Mouse (Mus musculus) liver (tissue): ENCODE results near the gene Filip1.
A peak's percentile ranks its signal among the peaks of the same experiment; 100 is the strongest.
"Not testable (repeated sequence)": the region's sequence is repeated elsewhere in the genome, so short reads cannot be mapped to it uniquely, and the experiment has no call there.

ENCODE experiments used
- DNase-seq: peaks from one replicate; pipeline ENCODE4 v3.0.0-alpha.2; 2020; ENCODE audit warnings: mixed read lengths

The Filip1 gene

DNA sequence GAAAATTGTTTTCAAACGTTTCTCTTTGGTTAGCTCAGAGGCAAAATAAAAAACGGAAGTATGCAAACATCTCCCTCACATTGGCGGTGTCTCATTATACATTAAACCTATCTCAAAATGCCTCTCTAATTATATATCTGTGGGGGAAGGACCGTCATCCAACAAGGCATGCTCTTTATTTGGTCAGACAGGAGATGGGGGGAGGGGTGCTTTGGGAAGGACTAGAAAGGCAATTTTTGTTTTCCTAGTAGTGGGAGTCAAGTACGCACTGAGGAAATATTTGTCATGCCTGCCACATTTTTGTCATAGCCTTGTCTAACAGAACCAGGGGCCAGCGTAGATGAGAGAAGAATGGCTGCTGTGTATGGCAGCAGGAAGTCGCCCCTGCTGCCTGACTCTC is at the start of gene Filip1:
Gene Filip1, minus strand, starts transcription at position 101 of the 400 bp plus-strand sequence.
- DNase-seq = no peak

DNA sequence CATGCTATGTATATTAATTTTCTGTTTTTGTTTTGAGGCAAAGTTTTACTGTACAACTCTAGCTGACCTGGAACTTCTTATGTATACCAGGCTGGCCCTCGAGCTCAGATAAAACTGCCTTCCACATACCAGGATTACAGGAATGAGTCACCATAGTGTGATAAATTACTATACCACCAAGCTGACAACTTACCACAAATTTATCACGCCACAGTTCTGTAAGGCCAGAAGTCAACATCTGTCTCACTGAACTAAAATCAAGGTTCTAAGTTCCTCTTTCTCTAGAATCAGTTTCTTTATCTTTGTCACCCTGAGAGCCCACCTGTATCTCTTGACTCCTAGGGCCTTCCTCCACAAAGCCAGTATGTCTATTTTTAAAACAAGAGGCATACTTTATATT is 45.0 kb upstream of the Filip1 start:
- no peak for DNase-seq

DNA sequence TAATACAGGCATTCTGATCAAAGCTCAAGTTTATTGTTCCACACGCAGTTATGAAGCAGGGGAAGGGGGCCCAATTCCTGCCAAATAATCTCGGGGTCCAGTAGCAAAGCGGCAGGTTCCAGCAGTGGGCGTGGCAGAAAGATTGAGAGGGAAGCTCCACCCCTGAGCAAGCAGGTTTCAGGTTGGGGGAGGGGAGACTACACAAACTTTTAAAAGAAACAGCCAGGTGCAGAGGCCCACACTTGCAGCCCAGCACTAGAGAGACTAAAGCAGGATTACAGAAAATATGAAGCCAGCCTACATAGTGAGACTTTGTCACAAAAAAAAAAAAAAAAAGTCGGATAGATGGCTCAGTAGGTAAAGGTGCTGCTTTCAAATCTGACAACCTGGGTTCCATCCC is 40.3 kb upstream of the Filip1 start:
- no peak for DNase-seq

DNA sequence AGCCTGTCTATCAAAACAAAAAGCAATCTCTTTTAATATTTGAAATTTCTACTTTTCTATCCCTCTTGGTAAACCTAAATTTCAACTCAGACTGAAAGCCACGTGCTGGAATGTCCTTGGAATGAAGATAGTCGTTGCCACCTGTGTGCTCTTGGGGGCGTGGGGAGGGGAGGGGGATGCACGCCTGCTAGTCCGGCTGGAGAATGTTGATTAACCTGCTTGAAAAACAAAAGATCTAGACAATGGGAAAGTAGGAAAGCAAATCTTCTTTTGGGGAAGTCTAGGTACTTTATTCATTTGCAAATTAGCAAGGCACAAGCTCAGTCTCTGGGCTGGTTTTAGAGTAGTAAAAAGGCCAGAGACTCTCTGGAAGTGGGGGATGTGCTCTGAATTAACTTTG is 36.6 kb upstream of the Filip1 start:
- DNase-seq = not testable (repeated sequence)

DNA sequence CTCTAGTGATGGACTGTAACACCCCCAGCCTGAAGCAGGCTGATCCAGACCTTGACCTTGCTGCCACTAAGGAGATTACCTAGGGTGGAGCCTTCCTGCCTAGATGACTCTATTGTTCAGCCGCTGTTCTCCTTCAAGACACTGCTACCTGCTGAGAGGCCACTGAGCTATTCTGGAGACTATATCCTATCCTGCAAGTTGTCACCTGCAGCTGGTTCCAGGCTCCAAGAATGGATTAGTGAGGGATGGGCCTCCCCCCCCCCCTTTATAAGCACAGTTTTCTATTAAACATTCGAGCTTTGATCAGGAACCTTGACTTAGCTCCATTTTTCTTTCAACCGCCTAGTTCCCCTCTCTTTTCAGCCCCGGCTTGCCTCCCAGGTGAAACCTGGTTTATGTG is 31.6 kb upstream of the Filip1 start:
- DNase-seq = not testable (repeated sequence)

DNA sequence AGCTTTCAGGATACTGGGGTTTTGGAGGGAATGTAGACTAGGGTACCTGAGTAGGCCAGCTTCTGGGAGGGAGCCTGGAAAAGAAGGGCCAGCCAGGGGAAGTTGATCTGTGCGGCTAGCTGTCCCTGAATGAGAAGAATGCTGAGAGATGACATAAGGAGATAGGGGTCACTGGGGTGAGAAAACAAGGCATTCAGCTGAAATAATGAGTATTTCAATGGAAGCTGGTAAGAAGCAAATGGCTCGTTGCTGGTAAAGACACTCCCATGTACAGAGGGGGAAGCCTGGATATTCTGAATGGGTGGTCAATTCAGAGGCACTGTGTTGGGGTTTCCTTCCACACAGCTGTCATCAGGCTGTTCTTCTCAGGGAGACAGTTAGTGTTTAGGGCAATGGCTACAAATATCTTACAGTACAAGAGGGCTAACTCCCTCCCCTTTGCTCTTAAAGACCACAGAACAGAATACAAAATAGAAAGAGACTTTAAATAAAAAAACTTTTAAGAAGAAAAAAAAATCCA is 26.7 kb upstream of the Filip1 start:
- DNase-seq = no peak

DNA sequence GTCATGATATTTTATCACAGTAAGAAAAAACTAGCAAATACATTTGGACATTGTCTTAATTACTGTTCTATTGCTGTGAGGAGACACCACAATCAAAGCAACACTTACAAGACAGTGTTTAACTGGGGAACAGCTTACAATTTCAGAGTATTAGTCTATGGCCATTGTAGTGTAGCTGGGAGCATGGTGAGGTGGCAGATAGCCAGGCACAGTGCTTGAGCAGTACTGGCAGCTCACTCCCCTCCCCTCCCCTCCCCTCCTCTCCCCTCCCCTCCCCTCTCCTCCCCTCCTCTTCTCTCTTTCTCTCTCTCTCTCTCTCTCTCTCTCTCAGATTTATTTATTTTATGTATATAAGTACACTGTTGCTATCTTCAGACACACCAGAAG is 25.3 kb upstream of the Filip1 start:
- DNase-seq = no peak

DNA sequence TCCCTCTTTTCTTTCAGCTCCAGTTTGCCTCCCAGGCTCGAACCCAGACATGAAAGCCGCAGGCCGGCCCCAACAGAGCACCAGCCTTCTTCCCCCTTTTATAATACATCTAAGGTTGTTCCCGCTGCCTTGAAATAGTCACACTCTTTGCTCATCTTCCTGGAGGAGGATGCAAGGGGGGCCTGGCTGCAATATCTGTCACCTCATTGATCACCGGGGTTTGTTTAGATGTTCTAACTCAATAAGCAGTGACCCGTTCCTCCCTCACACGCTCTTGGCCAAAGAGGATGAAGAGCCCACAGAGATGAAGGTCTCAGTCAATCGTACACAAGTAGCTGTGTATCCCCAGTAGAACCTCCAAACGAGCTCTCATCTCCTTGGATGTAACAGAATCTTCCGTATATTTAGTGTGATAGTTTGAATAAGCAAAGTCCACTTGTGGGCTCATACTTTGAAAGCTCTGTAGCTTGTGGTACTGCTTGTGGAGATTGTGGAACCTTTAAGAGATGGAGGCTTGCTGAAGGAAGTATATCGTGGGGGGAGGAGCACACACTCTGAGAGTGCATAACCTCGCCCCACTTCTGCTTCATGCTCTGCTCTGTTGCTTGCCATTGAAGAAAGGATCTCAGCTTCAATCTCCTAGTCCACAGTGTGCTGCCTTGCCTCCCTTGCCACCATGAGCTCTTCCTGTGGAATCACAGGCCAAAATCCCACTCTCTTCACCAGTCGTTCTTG is 24.8 kb upstream of the Filip1 start:
- DNase-seq = no peak

DNA sequence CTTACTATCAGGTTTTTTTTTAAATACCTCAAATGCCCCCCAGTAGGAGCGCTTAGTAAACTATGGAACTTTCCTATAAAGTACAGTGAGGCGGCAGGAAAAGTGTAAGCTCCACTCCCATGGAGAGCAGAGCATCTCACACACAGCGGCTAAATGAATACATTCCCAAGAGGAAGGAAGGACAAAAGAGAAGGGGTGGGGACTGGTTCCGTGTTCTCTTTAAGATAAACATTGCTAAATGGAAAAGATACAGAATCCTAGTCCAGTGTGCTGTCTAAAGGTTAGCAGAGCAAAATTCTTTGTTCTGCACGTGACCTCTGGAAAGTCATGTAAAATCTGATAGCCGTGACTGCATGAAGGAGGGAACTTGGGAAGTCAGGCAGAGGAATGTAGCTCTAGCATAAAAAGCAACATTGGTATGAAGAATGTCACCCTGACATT is 13.9 kb upstream of the Filip1 start:
- no peak for DNase-seq

DNA sequence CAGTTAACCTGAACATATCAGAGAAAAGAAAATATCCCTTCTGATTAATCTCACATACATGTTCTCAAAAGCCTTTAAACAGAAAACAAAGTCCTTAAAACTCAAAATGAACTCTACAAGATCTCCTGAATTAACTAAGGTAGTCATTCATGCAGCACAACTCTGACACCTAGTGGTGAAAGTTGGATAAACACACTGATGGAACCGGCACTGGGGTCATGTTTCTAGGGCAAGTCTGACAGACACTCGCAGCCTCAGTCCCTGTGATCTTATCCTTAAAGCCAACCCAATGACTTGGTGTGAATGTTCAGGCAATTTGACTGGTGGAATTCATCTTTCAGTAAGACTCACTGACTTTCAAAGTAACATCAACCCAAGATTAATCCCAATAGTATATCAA is 13.4 kb upstream of the Filip1 start:
- DNase-seq = peak; percentile 35

DNA sequence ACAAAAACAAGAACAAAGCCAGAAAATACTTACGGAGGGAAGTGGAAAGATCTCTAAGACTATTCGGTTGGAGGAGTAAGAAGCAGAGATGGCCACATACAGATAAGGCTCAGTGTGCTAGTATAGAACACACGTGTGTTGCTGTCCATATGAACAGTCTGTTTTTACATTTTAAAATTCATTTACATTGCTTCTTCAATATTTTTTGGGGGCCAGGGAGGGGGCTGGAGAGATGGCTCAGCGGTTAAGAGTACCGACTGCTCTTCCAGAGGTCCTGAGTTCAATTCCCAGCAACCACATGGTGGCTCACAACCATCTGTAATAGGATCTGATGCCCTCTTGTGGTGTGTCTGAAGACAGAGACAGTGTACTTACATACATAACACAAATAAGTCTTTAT is 12.7 kb upstream of the Filip1 start:
- DNase-seq = not testable (repeated sequence)

DNA sequence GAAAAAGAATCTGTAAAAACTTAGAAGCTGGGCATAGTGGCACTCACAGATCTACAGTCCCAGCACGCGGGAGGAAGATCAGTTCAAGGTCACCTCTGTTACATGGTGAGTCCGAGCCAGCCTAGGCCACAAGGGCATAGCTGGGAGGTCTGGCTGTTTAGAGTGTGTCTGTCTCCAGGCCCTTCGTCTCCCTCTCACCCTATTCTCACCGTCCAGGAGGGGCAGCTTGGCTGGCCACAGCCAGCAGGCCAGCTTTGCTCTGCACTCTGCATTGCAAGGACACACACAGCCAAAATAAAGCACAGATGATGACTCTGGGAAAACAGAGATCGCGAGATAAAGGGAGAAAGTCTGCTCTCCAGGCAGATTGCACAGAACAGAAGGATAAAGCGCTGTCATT is 10.2 kb upstream of the Filip1 start:
- DNase-seq = no peak

DNA sequence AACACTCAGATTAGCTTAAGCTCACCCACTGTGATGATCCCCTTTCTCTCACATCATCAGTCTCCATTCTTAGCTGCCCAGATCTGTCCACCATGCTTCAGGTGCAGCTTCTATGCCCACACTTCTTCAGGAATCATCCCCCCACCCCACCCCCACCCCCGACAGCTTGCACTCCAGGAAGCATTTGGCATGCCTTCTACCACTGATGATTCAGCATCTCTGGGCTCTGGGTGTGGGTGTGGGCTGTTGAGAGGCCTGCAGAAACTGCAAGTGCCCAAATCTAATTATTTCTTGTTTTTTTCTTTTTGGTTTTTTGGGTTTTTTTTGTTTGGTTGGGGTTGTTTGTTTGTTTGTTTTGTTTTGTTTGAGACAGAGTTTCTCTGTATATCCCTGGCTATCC is 9.0 kb upstream of the Filip1 start:
- no peak for DNase-seq

DNA sequence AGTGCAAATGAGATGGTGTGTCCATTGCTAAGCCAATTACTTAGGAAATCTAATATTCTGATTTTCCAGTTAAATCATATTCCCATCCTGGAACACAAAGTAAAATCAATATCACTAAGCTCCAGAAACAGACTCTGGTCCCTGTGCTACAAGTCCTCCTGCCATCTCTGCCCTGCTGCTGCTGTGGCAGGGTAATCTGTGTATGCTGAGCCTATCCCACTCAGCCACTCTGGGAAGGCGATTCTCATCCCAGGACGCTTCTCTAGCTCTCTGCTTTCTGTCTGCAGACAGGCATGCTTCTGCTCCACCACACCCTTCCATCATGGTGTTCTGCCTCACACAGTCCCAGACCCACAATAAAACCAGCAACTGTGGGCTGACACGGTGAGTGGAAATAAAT is 7.8 kb upstream of the Filip1 start:
- DNase-seq = no peak

DNA sequence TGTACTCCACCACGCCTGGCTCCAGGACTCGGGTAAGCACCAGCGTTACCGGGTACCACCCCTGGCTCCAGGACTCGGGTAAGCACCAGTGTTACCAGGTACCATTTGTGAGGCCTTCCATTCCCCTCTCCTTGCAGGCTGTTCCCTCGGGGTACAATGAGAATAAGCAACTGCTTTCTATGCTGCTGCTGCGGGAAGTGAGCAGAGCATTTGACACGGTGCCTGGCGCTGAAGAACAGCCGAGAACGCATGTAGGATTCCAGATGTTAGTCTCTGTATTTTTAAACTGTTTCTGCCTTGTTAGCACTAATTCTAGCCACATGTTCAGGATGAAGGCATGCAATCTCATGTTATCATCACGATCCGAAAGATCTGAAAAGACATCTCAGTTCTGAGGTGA is 635 bp downstream of the Filip1 start:
- no peak for DNase-seq

DNA sequence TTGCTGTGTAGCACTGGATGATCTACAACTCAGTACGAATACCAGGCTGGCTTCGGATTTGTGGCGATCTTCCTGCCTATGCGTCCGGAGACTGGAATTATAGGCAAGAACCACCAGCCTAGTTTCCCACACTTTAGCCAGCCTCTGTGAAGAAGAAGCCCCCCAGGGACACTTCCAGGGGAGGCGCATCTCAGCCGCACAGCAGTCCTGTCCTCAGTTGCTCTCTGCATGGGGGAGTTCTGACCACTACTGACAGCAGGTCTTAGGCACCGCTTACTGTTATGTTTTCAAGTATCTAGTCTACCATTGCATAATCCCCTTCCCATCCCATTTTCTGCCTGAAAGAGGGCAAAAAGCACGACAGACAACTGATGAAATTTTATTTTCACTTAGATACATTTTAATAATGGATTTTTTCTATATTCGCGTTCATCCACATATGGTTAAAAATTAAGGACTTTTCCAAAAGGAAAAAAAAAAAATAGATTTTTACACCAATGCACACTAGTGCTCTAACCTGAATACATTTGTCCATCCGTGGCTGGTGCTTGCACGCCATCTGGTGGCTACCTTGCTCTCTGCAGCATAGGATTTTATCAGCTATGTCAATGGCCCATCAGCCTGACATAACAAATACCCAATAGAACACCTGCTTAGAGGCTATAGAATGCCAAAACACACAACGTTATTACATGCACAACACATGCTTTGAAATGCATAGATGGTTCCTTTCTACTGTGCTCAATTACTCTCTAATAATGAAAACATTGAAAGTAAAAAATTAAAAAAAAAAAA is 10.1 kb downstream of the Filip1 start:
- peak; percentile 76 for DNase-seq

DNA sequence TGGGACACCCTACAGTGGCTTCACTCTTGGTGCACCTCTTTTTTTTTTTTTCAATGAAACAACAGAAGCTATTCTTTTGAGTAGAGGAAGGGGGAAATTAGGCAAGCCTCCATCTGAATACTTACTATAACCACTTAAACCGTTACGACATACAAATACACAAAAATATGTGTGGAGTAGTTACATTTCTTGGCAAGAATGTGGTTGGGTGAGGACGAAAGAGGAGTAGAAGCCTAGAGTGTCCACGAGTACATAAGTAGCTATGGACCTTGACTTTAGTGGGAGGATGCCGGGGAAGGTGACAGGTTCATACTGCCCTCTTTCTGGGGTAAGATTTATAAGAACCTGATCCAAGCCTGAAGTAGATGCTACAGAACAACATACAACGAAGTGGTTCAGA is 15.4 kb downstream of the Filip1 start:
- DNase-seq = no peak

DNA sequence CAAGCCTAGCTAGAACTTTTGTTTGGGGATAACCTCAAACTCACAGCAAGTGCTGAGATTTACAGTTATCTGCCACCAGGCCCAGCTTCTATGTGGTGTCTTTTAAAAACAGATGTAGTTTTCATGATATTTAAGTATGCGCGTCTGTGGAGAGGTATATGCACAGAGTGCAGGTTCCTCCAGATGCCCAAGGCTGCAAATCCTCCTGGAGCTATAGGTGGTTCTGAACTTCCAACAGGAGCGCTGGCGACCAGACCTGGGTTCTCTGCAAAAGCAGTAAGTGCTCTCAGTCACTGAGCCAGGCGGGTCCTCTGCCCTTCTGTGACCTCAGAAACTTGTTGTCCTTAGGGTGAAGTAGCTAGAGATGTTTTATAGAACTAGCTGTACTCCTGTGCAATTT is 18.4 kb downstream of the Filip1 start:
- DNase-seq = no peak

DNA sequence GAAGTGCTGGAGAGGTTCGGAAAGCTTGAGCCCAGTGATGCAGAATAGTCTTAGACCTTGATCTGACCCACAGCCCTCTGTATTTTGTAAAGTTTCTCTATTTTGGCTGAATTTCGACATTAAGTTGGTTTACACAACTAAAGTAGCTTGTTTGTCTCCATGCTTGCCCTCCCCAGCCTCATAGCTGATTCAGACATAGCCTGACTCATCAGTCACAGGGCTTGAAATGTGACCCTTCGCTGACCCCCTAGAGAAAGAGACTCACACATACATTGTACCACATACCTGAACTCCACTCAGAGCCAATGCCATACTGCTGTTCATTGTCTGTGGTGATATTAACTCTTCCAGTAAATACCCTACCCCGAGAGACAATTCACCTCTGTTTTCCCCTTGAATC is 19.6 kb downstream of the Filip1 start:
- DNase-seq = no peak

DNA sequence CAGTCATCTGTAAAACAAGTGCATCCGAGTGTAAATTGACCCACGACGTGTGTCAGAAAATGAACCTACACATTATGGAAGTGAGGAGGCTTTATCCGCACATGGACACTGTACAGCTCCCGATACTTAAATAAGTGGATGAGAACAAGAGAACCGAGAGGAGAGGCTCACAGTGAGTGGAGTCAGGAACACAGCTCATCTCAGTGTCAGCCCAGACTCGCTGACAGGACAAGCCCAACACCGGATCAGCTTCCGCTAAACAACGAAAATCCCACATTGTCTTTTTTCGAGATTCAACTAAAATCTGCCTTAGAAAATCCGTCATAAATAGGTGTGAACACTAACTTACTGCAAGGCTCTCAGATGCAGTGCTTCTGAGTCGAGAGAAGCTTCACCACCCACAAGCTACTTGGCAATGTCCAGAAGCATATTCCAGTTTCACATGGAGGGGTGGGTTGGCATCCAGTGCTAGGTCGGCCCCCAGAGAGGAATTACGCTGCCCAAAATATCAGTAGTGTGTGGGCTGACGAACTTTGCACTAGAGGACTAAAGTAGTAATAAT is 22.1 kb downstream of the Filip1 start:
- no peak for DNase-seq

DNA sequence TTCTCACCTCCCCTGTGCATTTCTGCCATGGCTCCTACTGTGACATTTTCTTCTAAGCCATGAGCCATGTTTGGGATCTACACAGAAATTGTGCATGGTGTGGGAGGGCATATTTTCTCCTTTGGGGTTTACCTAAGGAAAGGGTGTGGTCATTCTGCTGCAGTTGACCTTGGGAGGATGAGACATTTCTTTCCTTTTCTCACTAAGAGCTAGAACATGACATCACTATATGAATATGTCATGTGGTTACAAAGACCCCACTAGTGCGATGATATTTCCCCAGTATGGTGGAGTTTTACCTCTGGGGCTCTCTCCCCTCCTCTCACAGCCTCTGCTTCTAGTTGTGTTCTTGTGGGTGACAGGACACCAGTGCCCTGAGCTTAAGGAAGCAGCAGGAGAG is 22.9 kb downstream of the Filip1 start:
- no peak for DNase-seq

DNA sequence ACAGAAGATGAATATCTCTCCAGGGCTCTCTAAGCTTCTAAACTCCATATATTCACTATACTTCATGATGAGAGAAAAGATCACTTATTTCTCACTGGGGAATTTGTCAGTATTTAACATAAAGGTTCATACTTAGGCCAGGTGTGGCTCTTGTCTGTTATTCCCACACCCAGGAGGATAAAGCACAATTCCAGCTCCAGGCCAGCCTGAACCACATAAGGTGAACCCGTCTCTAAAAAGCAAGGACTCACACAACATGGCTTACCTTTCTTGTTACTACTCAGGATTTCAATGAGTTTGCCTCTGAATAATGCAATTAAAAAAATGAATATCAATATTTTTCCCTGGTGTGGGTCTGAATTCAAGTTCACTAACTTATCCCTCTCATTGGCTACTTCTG is 23.6 kb downstream of the Filip1 start:
- DNase-seq = no peak

DNA sequence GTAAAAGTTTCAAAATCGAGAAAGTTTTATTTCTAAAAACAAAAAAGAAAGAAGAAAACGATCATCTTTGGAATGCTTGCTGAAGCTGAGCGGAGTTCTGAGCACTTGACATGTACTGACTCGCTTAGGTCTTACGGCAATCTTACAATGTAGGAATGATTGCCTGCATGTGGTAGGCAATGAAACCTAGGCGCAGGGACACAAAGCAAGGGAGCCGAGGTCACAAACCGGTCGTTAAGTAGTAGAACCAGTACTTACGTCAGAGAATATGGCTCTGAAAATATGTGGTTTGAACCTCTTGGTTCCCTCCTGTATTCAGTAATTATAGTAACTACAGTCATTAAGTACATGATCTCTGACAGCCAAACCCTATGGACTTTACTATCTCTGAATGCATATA is 29.4 kb downstream of the Filip1 start:
- DNase-seq = no peak

DNA sequence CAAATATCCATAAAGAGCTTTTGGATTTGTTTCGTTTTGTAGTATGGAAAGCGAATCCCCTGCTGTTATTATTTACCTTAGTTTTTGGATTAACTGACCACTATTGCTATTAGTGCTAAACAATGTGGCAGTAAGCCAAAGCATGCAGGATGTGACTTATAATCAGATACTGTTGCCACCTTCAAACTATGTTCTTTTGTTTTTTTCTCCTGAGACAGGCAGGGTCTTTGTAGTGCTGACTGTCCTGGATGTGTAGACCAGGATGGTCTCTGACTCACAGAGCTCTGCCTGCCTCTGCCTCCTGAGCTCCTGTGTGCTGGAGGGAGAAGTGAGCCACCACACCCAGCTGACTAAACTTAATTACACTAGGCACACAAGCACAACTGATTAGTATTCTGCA is 33.4 kb downstream of the Filip1 start:
- no peak for DNase-seq
